Mouse (Mus musculus) hindbrain, embryonic 11.5 days (tissue): ENCODE results near the gene Pick1. TPM values are rescaled to one million over a fixed set of nuclear protein-coding genes. Genes with fewer than 3 reads are reported as not detected.

Experiments used
- ATAC-seq: fragments of 200-750 bp; cut with Nextera tagmentation; 2 replicates; pipeline ENCODE4 v1.8.0; 2017; ENCODE audit warnings: mild to moderate bottlenecking, moderate TSS enrichment, moderate library complexity; ENCODE audit not compliant: low FRiP score
- DNase-seq: peaks from one replicate; pipeline ENCODE4 v3.0.0-alpha.2; 2015; ENCODE audit warnings: low spot score
- H3K27ac ChIP-seq: fragments of 300-500 bp; sonication (generic); 2 replicates; pipeline ENCODE4 v1.5.1; 2014; ENCODE audit warnings: mild to moderate bottlenecking, low read depth, low read length
- H3K27me3 ChIP-seq: fragments of 300-500 bp; sonication (generic); 2 replicates; pipeline ENCODE4 v1.6.1; 2014; ENCODE audit warnings: mild to moderate bottlenecking, low read length, moderate library complexity, mixed read lengths; ENCODE audit not compliant: control insufficient read depth, insufficient read depth
- H3K36me3 ChIP-seq: fragments of 300-500 bp; sonication (generic); 2 replicates; pipeline ENCODE4 v1.6.1; 2014; ENCODE audit warnings: mild to moderate bottlenecking, low read length, moderate library complexity, mixed read lengths; ENCODE audit not compliant: control insufficient read depth, insufficient read depth
- H3K4me1 ChIP-seq: fragments of 300-500 bp; sonication (generic); replicated peaks from 2 replicates; pipeline ENCODE4 v1.6.1; 2014; ENCODE audit warnings: low read length, mixed read lengths; ENCODE audit not compliant: control insufficient read depth, insufficient read depth
- H3K4me2 ChIP-seq: fragments of 300-500 bp; sonication (generic); replicated peaks from 2 replicates; pipeline ENCODE4 v1.6.1; 2014; ENCODE audit warnings: mild to moderate bottlenecking, low read depth, low read length
- H3K4me3 ChIP-seq: fragments of 300-500 bp; sonication (generic); 2 replicates; pipeline ENCODE4 v1.5.1; 2014; ENCODE audit warnings: low read depth, low read length
- H3K9ac ChIP-seq: fragments of 300-500 bp; sonication (generic); 2 replicates; pipeline ENCODE4 v1.6.1; 2014; ENCODE audit warnings: low read depth, low read length
- H3K9me3 ChIP-seq: fragments of 300-500 bp; sonication (generic); 2 replicates; pipeline ENCODE4 v1.6.1; 2016; ENCODE audit warnings: low read length; ENCODE audit not compliant: control insufficient read depth
- WGBS: fragments of 180-500 bp; shearing (Covaris S2); extraction: QIAGEN DNeasy Blood & Tissue Kit; methylation state at CpG from one replicate; pipeline ENCODE4 v1.1.7; 2014; 5-methylcytosine and 5-hydroxymethylcytosine counted together
- polyA plus RNA-seq: library from polyadenylated mRNA; unstranded; fragments of >200 nt; fragmentation: Nextera tagmentation; extraction: Ambion mirVana; gene quantifications from 2 replicates; pipeline ENCODE4 v1.2.1, GENCODE M21; 2014

Pick1 gene
- polyA plus RNA-seq, 1 experiment from 2014 or later, result 28.0 TPM

GRCm38 (mm10) chr15:79270317-79271123 lies 41.5 kb downstream of the Pick1 start:
- DNase-seq, result peak; percentile 77
- no peak overlapping the region for H3K9ac ChIP-seq
- under 1% methylated on average over 33 of the region's 33 CpGs for WGBS
- peak; percentile 70; the same call in 1 of the 2 replicates for ATAC-seq
- H3K36me3 ChIP-seq, result no peaks in the 10 kb centered on the region
- H3K4me3 ChIP-seq, result peak overlapping the region; percentile 23
- no peaks in the 10 kb centered on the region for H3K4me1 ChIP-seq
- H3K27ac ChIP-seq, result no peak overlapping the region
- peak overlapping the region; percentile 48 for H3K4me2 ChIP-seq
- H3K27me3 ChIP-seq, result 0 out of 2 replicates have a peak, but pooled peaks cover 2% of the 10 kb centered on the region
- no peaks in the 10 kb centered on the region for H3K9me3 ChIP-seq

- no peak overlapping the region for H3K27ac ChIP-seq
- peak overlapping the region; percentile 23 for H3K4me3 ChIP-seq
- H3K4me1 ChIP-seq, result no peaks in the 10 kb centered on the region
Measured at GRCm38 (mm10) chr15:79271124-79271746, 42.3 kb downstream of the Pick1 start.

GRCm38 (mm10) chr15:79273020-79273419 lies 44.0 kb downstream of the Pick1 start:
- ATAC-seq (no peak), DNase-seq (no peak)
- no peaks in the 10 kb centered on the region for H3K36me3 ChIP-seq
- H3K9me3 ChIP-seq, result no peaks in the 10 kb centered on the region
- H3K9ac ChIP-seq, result no peak overlapping the region
- no peak overlapping the region for H3K4me2 ChIP-seq
- no peak overlapping the region for H3K4me3 ChIP-seq
- H3K27ac ChIP-seq, result no peak overlapping the region
- H3K4me1 ChIP-seq, result no peaks in the 10 kb centered on the region
- 57% methylated on average over 10 of the region's 10 CpGs for WGBS
- H3K27me3 ChIP-seq, result no peaks in the 10 kb centered on the region

More at GRCm38 (mm10) chr15:79271124-79271746, 42.3 kb downstream of the Pick1 start:
- Histone ChIP-seq H3K9ac (no peak overlapping the region), H3K27me3 (0 out of 2 replicates have a peak, but pooled peaks cover 2% of the 10 kb centered on the region), H3K4me2 (peak overlapping the region; percentile 48), H3K9me3 (no peaks in the 10 kb centered on the region), H3K36me3 (no peaks in the 10 kb centered on the region)
- peak; percentile 78 for DNase-seq
- 13% methylated on average over 17 of the region's 17 CpGs for WGBS
- ATAC-seq, result peak; percentile 51; the same call in 1 of the 2 replicates

- Histone ChIP-seq H3K27me3 (no peaks in the 10 kb centered on the region), H3K4me1 (no peaks in the 10 kb centered on the region), H3K36me3 (no peaks in the 10 kb centered on the region), H3K9me3 (no peaks in the 10 kb centered on the region), H3K9ac (no peak overlapping the region), H3K4me2 (no peak overlapping the region), H3K27ac (no peak overlapping the region), H3K4me3 (no peak overlapping the region)
- ATAC-seq (no peak), DNase-seq (no peak)
- 65% methylated on average over 10 of the region's 10 CpGs for WGBS
Measured at GRCm38 (mm10) chr15:79277728-79278127, 48.8 kb downstream of the Pick1 start.

GRCm38 (mm10) chr15:79280209-79280608 lies 51.2 kb downstream of the Pick1 start:
- Histone ChIP-seq H3K9ac (no peak overlapping the region), H3K27me3 (no peaks in the 10 kb centered on the region), H3K4me2 (no peak overlapping the region), H3K36me3 (no peaks in the 10 kb centered on the region), H3K9me3 (no peaks in the 10 kb centered on the region), H3K4me1 (no peaks in the 10 kb centered on the region), H3K27ac (no peak overlapping the region), H3K4me3 (no peak overlapping the region)
- ATAC-seq (no peak), DNase-seq (peak; percentile 53)
- 28% methylated on average over 6 of the region's 6 CpGs for WGBS

GRCm38 (mm10) chr15:79280850-79281249 lies 51.9 kb downstream of the Pick1 start:
- Histone ChIP-seq H3K36me3 (no peaks in the 10 kb centered on the region), H3K9ac (no peak overlapping the region), H3K4me1 (no peaks in the 10 kb centered on the region), H3K9me3 (no peaks in the 10 kb centered on the region), H3K4me2 (no peak overlapping the region), H3K27ac (no peak overlapping the region), H3K4me3 (no peak overlapping the region), H3K27me3 (no peaks in the 10 kb centered on the region)
- no peak for DNase-seq
- WGBS, result 65% methylated on average over 5 of the region's 5 CpGs
- no peak for ATAC-seq

- Histone ChIP-seq H3K4me2 (no peak overlapping the region), H3K36me3 (no peaks in the 10 kb centered on the region), H3K9ac (no peak overlapping the region), H3K4me3 (no peak overlapping the region), H3K9me3 (no peaks in the 10 kb centered on the region), H3K27ac (no peak overlapping the region), H3K4me1 (no peaks in the 10 kb centered on the region), H3K27me3 (no peaks in the 10 kb centered on the region)
- WGBS, result 95% methylated on average over 1 of the region's 1 CpGs
- ATAC-seq (no peak), DNase-seq (no peak)
Measured at GRCm38 (mm10) chr15:79281389-79281788, 52.4 kb downstream of the Pick1 start.

- no peak for DNase-seq
- no peak overlapping the region for H3K9ac ChIP-seq
- WGBS, result 83% methylated on average over 5 of the region's 5 CpGs
- no peaks in the 10 kb centered on the region for H3K9me3 ChIP-seq
- no peaks in the 10 kb centered on the region for H3K27me3 ChIP-seq
- H3K36me3 ChIP-seq, result no peaks in the 10 kb centered on the region
- H3K27ac ChIP-seq, result no peak overlapping the region
- H3K4me3 ChIP-seq, result no peak overlapping the region
- H3K4me2 ChIP-seq, result no peak overlapping the region
- ATAC-seq, result no peak
- no peaks in the 10 kb centered on the region for H3K4me1 ChIP-seq
Measured at GRCm38 (mm10) chr15:79282434-79282833, 53.5 kb downstream of the Pick1 start.
